Mouse (Mus musculus) midbrain, embryonic 15.5 days (tissue): ENCODE measurements around the gene Grip2. TPM values are rescaled to one million over a fixed set of nuclear protein-coding genes. Genes with fewer than 3 reads are reported as not detected.

ENCODE experiments used
- ATAC-seq: fragments of 200-750 bp; cut with Nextera tagmentation; replicated peaks from 2 replicates; pipeline ENCODE4 v1.8.0; 2017; ENCODE audit warnings: moderate TSS enrichment
- H3K27ac ChIP-seq: fragments of 300-500 bp; sonication (generic); 2 replicates; pipeline ENCODE4 v1.5.1; 2015; ENCODE audit warnings: mild to moderate bottlenecking, inconsistent platforms
- H3K27me3 ChIP-seq: fragments of 300-500 bp; sonication (generic); replicated peaks from 2 replicates; pipeline ENCODE4 v1.6.1; 2015; ENCODE audit warnings: inconsistent platforms
- H3K36me3 ChIP-seq: fragments of 300-500 bp; sonication (generic); replicated peaks from 2 replicates; pipeline ENCODE4 v1.6.1; 2015; ENCODE audit warnings: inconsistent platforms
- H3K4me1 ChIP-seq: fragments of 300-500 bp; sonication (generic); 2 replicates; pipeline ENCODE4 v1.6.1; 2015; ENCODE audit warnings: inconsistent platforms
- H3K4me2 ChIP-seq: fragments of 300-500 bp; sonication (generic); 2 replicates; pipeline ENCODE4 v1.6.1; 2015; ENCODE audit warnings: inconsistent platforms, mild to moderate bottlenecking, moderate library complexity
- H3K4me3 ChIP-seq: fragments of 300-500 bp; sonication (generic); 2 replicates; pipeline ENCODE4 v1.5.1; 2015; ENCODE audit warnings: mild to moderate bottlenecking, inconsistent platforms
- H3K9ac ChIP-seq: fragments of 300-500 bp; sonication (generic); 2 replicates; pipeline ENCODE4 v1.6.1; 2015; ENCODE audit warnings: mild to moderate bottlenecking, inconsistent platforms
- H3K9me3 ChIP-seq: fragments of 300-500 bp; sonication (generic); 2 replicates; pipeline ENCODE4 v1.6.1; 2016; ENCODE audit warnings: inconsistent platforms
- WGBS: fragments of 180-500 bp; shearing (Covaris S2); methylation state at CpG from one replicate; pipeline ENCODE4 v1.1.7; 2015; ENCODE audit warnings: mixed read lengths; 5-methylcytosine and 5-hydroxymethylcytosine counted together
- polyA plus RNA-seq: library from polyadenylated mRNA; unstranded; fragments of >200 nt; fragmentation: Nextera tagmentation; extraction: Ambion mirVana; gene quantifications from 2 replicates; pipeline ENCODE4 v1.2.1, GENCODE M21; 2015

Grip2 gene
- polyA plus RNA-seq, 1 experiment from 2014 or later: 10.7 TPM

GRCm38 (mm10) chr6:91712097-91712854 is 114.8 kb downstream of the Grip2 start:
- Histone ChIP-seq H3K27ac (peak overlapping the region; percentile 67), H3K4me2 (no peak overlapping the region), H3K27me3 (no peaks in the 10 kb centered on the region), H3K9me3 (no peaks in the 10 kb centered on the region), H3K36me3 (0 out of 2 replicates have a peak, but pooled peaks cover 3% of the 10 kb centered on the region), H3K4me3 (no peak overlapping the region), H3K4me1 (peaks cover 44% of the 10 kb centered on the region), H3K9ac (no peak overlapping the region)
- ATAC-seq: no peak
- WGBS: 31% methylated on average over 4 of the region's 4 CpGs

Other genes with a start within 250 kb of the Grip2 start
- gene Slc6a6, start 143.2 kb downstream of the Grip2 start, polyA plus RNA-seq: 117 and 123 TPM in 2 replicates
- 34.6 and 40.6 TPM in 2 replicates for gene Ccdc174, start 50.8 kb upstream of the Grip2 start, polyA plus RNA-seq
- 1.3 and 1.9 TPM in 2 replicates for gene 4930590J08Rik, start 75.6 kb upstream of the Grip2 start, polyA plus RNA-seq
- 10.2 and 10.4 TPM in 2 replicates for gene Fgd5, start 151.6 kb upstream of the Grip2 start, polyA plus RNA-seq